9 mouse cellular contexts compared by ENCODE assay signal in the genomic region with DNA sequence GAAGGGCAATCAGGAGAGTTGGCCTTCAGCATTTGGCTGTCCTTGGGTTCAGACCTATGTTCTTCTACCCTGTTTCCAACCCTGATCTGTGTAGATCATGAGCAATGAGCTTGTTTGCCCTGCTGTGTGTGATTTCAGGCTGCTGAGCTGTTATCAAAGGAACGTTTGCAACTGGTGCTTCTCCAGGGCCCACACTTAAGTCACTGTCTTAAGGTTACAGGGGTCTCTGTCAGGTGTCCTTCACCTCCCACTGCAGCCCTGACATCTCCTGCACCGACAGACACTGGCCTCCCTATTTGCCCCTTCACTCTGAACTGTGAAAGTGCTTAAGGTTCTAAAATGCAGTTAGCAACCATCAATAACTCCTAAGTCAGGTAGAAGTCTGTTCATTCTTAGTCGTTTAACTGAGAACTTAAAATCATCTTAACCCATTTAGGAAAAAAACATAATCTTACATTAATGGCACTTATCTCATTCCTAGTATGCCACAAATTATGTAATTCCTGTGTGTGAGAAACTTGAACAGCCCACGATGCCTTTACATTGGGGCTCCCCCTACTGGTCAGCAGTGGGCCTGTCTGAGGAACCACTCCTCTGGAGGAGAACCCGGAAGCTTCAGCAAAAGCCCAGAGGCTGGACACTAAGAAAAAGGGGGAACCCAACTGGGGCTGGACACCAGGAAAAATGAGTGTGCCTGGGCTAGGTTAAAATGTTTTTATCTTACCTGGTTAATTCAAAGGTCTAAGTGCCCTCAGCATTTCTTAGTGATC.
DNase-seq lines count a peak whose midpoint lies in the region; ATAC-seq and TF ChIP-seq lines count a peak whose summit lies in the region.
"Had no signal": no experiment of that assay in that cellular context is flagged by ENCODE, and none has a peak within 500 bp of the region (broad histone marks: within the 10 kb centered on the region; RNA-seq: fewer than 3 reads in every experiment).

No protein-coding gene starts in this region.

- no peaks in the 10 kb centered on the region for H3K36me3 ChIP-seq in liver, embryonic 12.5 days
- H3K36me3 ChIP-seq in intestine, embryonic 14.5 days (ENCODE audit: control insufficient read depth, insufficient read depth, low read length) = no peaks in the 10 kb centered on the region
- no peaks in the 10 kb centered on the region for H3K36me3 ChIP-seq in midbrain, postnatal 0 days (ENCODE audit: insufficient read depth, low read length)
- H3K36me3 ChIP-seq in stomach, postnatal 0 days (ENCODE audit: control insufficient read depth, insufficient read depth, low read length) = no peaks in the 10 kb centered on the region
- H3K36me3 ChIP-seq: embryonic facial prominence, embryonic 12.5 days had no signal

- intact Hi-C loops in left cerebral cortex, postnatal 25 days (cut with DNase I) = loop anchor here (2.0 to 5.0 kb wide), 3 partner anchors 276 to 1316 kb away; no protein-coding TSS in a partner anchor

- H3K4me1 ChIP-seq in liver, embryonic 12.5 days = no peaks in the 10 kb centered on the region
- no peaks in the 10 kb centered on the region for H3K4me1 ChIP-seq in intestine, embryonic 14.5 days (replicated peaks; ENCODE audit: control insufficient read depth, insufficient read depth, low read length)
- H3K4me1 ChIP-seq in midbrain, postnatal 0 days (ENCODE audit: insufficient read depth, low read length) = no peaks in the 10 kb centered on the region
- no peaks in the 10 kb centered on the region for H3K4me1 ChIP-seq in stomach, postnatal 0 days (replicated peaks; ENCODE audit: control insufficient read depth, insufficient read depth)

- peak; percentile 78 for DNase-seq in liver
- DNase-seq in cerebellum, adult 18-20 months = peak; percentile 55 to 58
- peak; percentile 21 to 92 for DNase-seq in frontal cortex, adult 2 months (ENCODE audit: extremely low spot score in 1 of 2, low spot score in 1 of 2)
- DNase-seq in intestine, embryonic 14.5 days (ENCODE audit: low spot score) = peak; percentile 88
- peak; percentile 84 to 86 for DNase-seq in left cerebral cortex, postnatal 25 days (ENCODE audit: low spot score in 2 of 2)
- peak; percentile 83 for DNase-seq in midbrain, postnatal 0 days (ENCODE audit: low spot score)
- DNase-seq in stomach, postnatal 0 days (ENCODE audit: low spot score) = peak; percentile 85

- no peak overlapping the region for H3K4me3 ChIP-seq in liver, embryonic 12.5 days
- no peak overlapping the region for H3K4me3 ChIP-seq in intestine, embryonic 14.5 days (ENCODE audit: low read depth, low read length)
- H3K4me3 ChIP-seq in midbrain, postnatal 0 days (ENCODE audit: low read depth, low read length) = no peak overlapping the region
- H3K4me3 ChIP-seq in stomach, postnatal 0 days (ENCODE audit: low read depth, low read length) = no peak overlapping the region
- H3K4me3 ChIP-seq: embryonic facial prominence, embryonic 12.5 days had no signal

- no peaks in the 10 kb centered on the region for H3K27me3 ChIP-seq in liver, embryonic 12.5 days (replicated peaks)
- no peaks in the 10 kb centered on the region for H3K27me3 ChIP-seq in intestine, embryonic 14.5 days (replicated peaks; ENCODE audit: control insufficient read depth, insufficient read depth, low read length)
- no peaks in the 10 kb centered on the region for H3K27me3 ChIP-seq in midbrain, postnatal 0 days (ENCODE audit: insufficient read depth, low read length)
- H3K27me3 ChIP-seq in stomach, postnatal 0 days (ENCODE audit: control insufficient read depth, insufficient read depth, low read length) = no peaks in the 10 kb centered on the region
- H3K27me3 ChIP-seq: embryonic facial prominence, embryonic 12.5 days had no signal

- no peaks in the 10 kb centered on the region for H3K9me3 ChIP-seq in liver, embryonic 12.5 days (replicated peaks)
- no peaks in the 10 kb centered on the region for H3K9me3 ChIP-seq in intestine, embryonic 14.5 days (ENCODE audit: control insufficient read depth, low read length)
- H3K9me3 ChIP-seq in midbrain, postnatal 0 days (ENCODE audit: low read length) = no peaks in the 10 kb centered on the region
- H3K9me3 ChIP-seq in stomach, postnatal 0 days (ENCODE audit: control insufficient read depth, low read length) = no peaks in the 10 kb centered on the region
- H3K9me3 ChIP-seq: embryonic facial prominence, embryonic 12.5 days had no signal

- no peak overlapping the region for H3K9ac ChIP-seq in liver, embryonic 12.5 days
- no peak overlapping the region for H3K9ac ChIP-seq in intestine, embryonic 14.5 days (ENCODE audit: low read length)
- no peak overlapping the region for H3K9ac ChIP-seq in midbrain, postnatal 0 days (replicated peaks; ENCODE audit: low read length, poor library complexity, severe bottlenecking)
- no peak overlapping the region for H3K9ac ChIP-seq in stomach, postnatal 0 days (ENCODE audit: low read length)
- H3K9ac ChIP-seq: embryonic facial prominence, embryonic 12.5 days had no signal

- 17% methylated on average over 5 of the region's 5 CpGs for WGBS in liver, embryonic 12.5 days (ENCODE audit: insufficient replicate concordance)
- WGBS in intestine, embryonic 14.5 days = 16% methylated on average over 5 of the region's 5 CpGs
- 21% methylated on average over 5 of the region's 5 CpGs for WGBS in midbrain, postnatal 0 days
- 19% methylated on average over 5 of the region's 5 CpGs for WGBS in stomach, postnatal 0 days

- TF ChIP-seq EP300 in stomach, postnatal 0 days (optimal IDR thresholded peaks at IDR 0.05) = no peak

- H3K4me2 ChIP-seq in liver, embryonic 12.5 days = no peak overlapping the region
- no peak overlapping the region for H3K4me2 ChIP-seq in intestine, embryonic 14.5 days (ENCODE audit: low read length)
- no peak overlapping the region for H3K4me2 ChIP-seq in midbrain, postnatal 0 days (ENCODE audit: low read depth, low read length, poor library complexity, severe bottlenecking)
- no peak overlapping the region for H3K4me2 ChIP-seq in stomach, postnatal 0 days (replicated peaks; ENCODE audit: low read depth)
- H3K4me2 ChIP-seq: embryonic facial prominence, embryonic 12.5 days had no signal

- peak; percentile 94 for TF ChIP-seq CTCF in midbrain, postnatal 0 days (IDR thresholded peaks at IDR 0.05)
- peak; percentile 98 for TF ChIP-seq CTCF in stomach, postnatal 0 days (IDR thresholded peaks at IDR 0.05; ENCODE audit: low read depth)

- no peak for ATAC-seq in liver, embryonic 12.5 days
- 0 out of 2 replicates have a peak, but pooled peaks have one; percentile 58 for ATAC-seq in intestine, embryonic 14.5 days (replicated peaks; ENCODE audit: low FRiP score, low TSS enrichment, low read depth)
- no peak for ATAC-seq in midbrain, postnatal 0 days (ENCODE audit: low FRiP score)
- ATAC-seq in stomach, postnatal 0 days (ENCODE audit: low FRiP score, low TSS enrichment) = peak; percentile 79; the same call in 1 of the 2 replicates

- H3K27ac ChIP-seq in liver, embryonic 12.5 days = no peak overlapping the region
- H3K27ac ChIP-seq in intestine, embryonic 14.5 days (ENCODE audit: low read depth) = no peak overlapping the region
- H3K27ac ChIP-seq in midbrain, postnatal 0 days (ENCODE audit: low read depth, low read length) = no peak overlapping the region
- H3K27ac ChIP-seq in stomach, postnatal 0 days (replicated peaks) = no peak overlapping the region
- H3K27ac ChIP-seq: embryonic facial prominence, embryonic 12.5 days had no signal

Comparison
In these comparisons a context has a peak if more than half of its experiments do, and no peak if none do; other contexts are left out.
1. ATAC-seq: peak in intestine, embryonic 14.5 days (single experiment) and stomach, postnatal 0 days (single experiment); none in liver, embryonic 12.5 days (single experiment) and midbrain, postnatal 0 days (single experiment).
2. Peak in every context shown above with its lines, with median percentiles within 50 percentile points of each other: DNase-seq.